Mouse (Mus musculus) cerebellum, adult 11 months (tissue): ENCODE data around the gene Mettl8.

Source experiments
- DNase-seq: peaks from one replicate; pipeline ENCODE4 v3.0.0; 2022

Mettl8 gene

DNA sequence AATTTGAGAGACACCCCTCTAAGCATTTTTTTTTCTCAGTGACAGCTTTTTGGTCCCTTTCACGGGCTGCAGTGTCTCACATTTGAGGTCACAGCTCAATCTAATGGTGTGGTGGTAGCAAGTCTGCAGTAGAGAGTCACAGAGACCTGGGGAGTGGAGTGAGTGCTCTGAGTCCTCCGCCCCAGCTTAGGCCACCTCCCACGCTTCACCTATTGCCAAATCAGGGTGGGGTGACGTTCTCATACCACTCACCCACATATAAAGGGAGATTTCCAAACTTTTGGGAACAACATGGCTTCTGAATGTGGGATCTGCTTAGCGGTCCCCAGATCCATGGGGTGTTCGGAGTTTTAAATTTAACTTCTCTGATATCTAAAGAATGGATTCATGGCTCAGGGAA is 132.6 kb downstream of the Mettl8 start:
- DNase-seq: no peak

DNA sequence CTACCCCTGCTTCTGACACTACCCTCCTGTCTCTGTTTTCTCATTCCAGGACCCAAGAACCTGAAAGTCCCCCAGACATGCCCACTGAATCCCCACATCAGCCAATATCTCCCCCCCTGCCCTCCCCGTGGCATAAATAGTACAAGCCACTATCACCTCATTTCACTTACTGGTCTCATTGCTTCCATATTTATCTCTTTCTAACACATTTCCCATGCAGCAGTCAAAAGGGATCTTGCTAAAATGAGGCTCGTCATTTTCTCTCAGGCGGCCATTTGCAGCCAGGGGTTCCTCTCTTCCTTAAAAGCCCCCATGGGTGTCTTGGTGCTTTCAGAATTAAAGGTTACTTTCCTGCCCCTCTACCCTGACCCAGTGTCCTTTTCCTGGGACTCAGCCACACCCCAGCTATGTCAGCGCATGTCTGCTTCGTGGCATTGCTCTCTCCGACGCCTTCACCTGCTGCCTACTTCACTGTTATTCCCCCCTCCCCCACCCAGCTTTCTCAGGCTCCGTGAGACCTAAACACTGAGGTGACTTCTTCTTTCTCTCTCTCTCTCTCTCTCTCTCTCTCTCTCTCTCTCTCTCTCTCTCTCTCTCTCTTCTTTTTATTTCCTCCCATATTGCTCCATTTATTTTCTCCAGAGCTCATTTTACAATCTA is 134.3 kb downstream of the Mettl8 start:
- DNase-seq: no peak

DNA sequence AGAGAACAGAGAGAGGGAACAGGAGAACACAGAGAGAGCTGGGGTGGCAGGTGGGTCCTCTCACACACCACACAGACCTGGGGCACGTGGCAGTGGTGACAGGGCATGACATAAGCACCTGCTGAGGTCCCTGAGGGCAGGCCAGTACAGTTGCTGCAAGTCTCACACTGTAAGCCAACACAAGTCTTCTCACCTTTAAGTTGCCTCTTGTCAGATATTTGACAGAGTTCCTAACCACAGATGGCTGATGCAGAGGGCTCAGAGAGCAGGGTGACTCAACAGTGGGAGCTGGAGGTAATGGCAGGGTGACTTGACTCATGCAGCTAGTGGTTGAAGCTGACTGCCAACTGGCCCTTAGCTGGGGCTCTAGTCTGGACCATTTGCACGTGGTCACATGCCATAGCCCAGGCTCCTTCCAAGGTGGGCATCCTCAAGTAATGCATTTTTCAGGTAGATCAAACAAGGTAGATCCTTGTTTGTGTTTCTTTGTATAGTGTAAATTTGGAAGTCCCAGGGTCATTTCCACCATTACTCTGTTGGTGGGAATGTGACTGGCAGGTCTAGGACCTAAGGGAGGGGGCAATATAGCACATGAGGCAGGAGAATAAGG is 135.4 kb downstream of the Mettl8 start:
- no peak for DNase-seq

DNA sequence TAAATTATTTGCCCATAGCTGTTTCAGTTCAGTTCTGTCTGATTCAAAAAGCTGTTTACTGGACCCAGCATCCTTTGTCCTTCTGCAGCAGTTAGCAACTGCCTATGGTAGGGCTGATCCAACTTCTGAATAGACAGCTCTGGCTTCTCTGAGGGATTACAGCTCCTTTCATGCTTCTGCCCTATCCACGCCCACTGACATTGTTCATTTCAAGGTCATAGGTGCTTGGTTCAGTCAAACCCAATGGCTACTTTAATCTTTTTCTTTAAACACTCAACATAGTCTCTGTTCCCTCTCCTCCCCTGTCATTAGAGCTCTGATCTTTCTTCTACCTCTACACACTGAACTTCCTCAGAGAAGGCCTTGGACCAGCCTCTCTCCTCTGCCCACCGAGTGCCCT is 136.9 kb downstream of the Mettl8 start:
- no peak for DNase-seq
